Mouse (Mus musculus) testis, postnatal 10 days (tissue): ENCODE results near the gene Lrrc4c.

ENCODE experiments used
- DNase-seq: peaks from one replicate; pipeline ENCODE4 v3.0.0; 2021; ENCODE audit warnings: low spot score

Lrrc4c gene

DNA sequence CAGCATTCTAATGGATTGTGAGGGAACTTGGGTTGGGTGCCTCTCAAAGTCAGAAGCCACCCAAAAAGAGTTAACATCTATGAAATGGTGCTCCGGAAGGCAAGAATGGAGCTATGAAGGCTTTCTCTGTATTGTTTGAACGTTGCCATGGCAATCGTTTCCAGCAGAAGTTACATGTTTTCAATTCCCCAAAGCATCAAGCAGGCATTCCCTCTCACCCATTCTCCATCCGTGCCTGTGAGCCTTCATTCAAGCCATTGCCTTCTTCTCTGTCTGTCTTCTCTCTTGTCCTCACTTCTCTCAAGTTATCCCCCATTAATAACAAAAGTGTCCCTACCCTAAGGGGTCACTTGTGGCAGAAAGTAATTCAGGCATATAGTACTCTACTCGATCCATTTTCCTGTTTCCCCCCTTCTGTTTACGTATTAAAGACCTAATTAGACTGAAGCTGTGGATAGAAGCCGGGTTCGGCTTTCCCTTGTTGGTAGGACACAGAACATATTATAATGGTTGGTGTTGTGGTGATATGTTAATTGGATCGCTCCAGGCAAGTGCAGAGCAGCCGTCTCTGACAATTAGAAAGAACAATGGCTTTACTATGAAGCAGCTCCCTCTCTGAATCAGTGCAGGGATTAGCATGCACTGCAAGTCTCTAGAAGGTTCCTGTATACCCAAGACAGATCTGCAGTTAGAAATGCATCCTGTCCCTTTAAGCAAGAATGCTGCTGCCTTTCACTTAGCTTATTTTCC lies 1160.4 kb downstream of the Lrrc4c start:
- DNase-seq: no peak

DNA sequence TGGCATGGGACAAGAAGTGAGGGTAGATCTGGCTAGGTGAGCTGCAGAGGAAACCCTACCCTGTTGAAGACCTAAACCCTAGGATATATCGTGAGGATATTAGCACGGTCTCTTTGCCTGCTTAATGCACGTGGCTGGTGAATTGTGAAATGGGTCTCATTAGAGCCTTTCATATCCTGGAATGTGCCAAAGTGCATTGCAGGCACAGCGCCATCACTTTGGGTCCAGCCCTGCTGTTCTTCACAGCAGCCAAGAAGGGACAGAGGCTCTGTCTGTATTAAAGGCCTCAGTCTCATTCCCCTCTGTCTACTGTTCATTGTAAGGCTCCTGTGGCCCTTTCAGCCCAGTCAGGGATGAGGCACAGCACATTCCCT lies 1160.9 kb downstream of the Lrrc4c start:
- no peak for DNase-seq

DNA sequence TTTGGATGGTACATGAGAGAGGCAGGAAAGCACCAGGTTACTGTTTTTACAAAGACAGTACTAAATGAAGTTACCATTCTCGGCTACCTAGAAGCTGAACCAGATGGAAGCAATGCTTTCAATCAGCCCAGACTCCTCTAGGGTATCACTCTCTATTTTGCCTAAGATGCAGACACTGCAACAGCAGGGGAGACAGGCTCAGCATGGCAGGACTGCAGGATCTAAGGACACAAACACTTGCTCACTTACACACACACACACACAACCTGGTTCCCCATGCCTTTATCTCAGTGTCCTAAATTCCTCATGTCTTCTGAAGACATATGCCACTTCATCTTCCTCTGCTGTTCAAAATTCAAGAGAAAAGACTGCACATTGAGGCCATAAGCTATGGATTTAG lies 1167.0 kb downstream of the Lrrc4c start:
- DNase-seq: no peak

DNA sequence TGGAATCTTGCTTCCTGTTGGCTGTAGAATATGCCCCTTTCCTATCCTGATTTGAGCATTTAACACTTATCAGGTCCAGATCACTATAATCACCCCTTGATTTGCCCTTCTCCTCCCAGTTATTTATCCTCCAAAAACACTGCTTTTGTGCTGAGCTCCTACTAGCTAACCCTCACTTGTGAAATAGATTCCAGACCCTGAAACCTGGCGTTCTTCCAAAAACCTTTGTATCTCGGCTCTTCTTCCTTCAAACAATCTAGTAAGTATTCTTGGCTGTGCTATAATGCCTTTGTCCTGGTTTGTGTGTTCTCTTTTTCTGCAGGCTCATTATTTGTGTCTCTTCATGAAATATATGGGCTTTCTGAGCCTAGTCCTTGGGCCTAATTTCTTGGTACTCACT lies 1167.6 kb downstream of the Lrrc4c start:
- no peak for DNase-seq

DNA sequence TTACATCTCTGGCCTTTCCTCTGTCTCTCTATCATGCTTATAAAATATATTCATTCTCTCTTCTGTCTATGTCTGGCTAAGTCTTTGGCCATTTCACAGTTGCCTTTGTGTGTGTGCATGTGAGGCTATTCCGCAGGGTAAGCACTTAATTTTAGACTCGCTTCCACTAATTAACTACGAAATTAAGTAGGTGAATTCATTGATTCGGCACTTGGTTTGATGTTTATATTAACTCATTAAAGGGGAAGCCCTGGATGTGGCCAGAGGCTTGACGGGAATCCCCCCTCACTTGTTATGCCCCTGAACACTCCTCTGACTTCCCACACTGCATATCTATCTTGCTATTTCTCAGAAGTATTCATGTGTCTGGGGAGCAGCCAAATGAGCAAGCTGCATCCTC lies 1169.6 kb downstream of the Lrrc4c start:
- no peak for DNase-seq

DNA sequence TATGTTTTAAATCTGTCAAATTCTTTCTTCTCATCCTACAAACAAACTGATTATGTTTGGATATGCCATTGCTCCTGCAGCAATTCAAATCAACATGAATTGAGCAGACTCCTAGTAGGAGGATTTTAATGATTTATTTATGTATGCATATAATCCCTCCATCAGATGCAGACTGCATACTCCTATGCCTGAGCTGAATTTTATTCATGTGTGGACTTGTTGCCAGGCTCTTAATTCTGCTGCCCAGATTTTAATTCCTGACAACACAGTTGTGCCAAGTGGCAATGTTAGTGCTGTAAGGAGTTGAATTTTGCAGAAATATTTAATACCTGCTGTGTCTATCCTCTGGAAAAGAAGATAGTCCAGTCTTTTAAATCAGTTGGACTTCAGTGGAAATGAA lies 1179.1 kb downstream of the Lrrc4c start:
- DNase-seq: no peak

DNA sequence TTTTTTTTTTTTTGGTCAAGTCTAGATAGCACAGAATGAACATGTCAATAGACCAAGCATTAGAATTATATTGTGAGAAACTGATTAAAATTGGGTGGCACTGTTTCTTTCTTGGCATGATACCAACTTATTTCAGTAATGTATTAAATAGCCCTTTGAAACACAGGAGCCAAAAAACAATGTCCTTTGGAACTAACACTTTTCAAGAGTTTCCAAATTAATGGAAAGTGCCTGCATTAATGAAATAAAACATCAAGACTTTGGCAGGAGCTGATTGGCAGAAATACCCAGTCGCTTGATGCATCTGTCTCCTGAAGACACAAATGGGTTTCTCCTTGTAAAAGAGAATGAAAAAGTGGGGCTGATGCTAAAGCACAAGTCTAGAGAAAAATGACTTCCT lies 1184.5 kb downstream of the Lrrc4c start:
- no peak for DNase-seq

DNA sequence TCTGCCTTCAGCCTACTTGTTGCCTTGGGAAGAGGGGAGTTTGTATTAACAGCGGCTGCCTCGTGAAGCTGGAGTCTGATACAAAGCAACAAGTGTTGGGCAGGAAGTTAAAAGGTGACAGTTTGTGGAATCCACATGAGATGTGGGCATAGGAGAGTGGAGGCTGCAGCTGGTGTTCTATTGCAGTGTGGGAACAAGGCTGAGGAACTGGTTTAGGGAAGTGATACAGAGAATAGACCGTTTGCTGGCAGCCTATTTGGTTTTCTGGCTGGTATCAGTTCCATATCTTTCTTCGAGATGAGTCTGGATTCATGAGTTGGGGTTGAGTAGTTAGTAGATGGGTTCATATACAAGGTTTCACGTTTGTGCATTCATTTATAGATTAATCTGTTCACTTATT lies 1186.9 kb downstream of the Lrrc4c start:
- no peak for DNase-seq

DNA sequence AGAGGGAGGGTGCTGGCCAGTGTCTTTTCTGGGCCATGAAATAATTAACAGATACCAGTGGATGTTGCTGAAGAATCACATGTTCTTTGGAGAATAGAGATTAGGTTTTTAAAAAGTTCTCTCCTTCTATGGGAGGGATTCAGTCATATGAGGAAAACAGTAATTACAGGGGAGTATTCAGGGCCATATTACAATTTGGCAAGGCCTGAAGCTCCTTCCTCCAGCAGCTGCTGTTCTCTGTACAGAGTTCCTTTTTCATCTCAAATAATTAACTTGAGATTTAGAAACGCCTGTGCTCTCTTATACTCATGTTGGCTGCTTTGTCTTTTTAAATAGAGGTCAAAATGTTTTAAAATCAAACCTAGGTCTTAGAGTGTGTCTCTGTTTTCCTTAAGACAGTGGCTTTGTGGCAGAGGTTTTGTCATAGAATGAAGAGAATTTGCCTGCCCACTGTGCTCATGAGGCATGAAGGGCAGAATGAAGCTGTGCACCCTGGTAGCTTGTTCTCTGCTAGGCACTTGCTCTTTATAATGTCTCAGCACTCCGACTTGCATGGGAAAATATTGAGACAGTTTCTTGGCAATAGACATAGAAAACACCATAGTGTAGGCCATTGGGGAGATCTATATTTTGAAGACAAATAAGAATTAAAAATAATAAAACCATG lies 1206.4 kb downstream of the Lrrc4c start:
- DNase-seq: no peak

DNA sequence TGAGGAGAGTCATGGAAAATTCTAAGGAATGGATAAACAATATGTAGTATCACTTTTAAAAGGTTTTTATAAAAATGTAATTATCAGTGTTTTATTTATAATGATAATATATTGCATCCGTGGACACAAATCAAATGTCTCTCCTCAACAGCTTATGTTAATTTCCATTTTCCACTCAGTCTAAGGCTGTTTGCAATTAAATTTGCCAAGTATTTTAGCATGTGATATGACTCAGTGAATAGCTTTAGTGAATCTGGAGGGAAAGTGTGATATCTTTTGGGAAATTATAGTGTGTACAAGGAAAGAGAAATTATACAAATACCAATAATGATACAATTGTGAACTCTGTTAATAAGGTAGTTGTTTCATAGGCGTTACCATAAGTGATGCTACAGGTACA lies 1207.1 kb downstream of the Lrrc4c start:
- no peak for DNase-seq

DNA sequence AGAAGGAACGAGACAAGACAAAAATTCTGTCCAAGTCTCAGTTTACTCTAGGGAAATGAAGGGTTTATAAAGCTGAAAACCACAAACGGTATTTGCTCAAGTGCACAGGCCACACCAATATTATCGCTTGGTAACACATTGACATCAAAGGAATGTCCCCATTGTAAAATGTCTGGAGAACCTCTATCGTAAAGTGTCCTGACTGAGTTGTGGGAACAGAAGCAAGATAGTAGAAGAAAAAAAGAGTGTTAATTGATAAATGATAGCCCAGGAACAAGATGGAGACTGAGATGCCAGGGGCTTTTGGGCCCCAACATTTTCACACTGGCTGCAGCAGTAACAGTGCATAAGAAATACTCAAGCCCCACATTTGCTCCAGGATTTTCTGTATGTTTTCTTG lies 1212.7 kb downstream of the Lrrc4c start:
- DNase-seq: no peak

DNA sequence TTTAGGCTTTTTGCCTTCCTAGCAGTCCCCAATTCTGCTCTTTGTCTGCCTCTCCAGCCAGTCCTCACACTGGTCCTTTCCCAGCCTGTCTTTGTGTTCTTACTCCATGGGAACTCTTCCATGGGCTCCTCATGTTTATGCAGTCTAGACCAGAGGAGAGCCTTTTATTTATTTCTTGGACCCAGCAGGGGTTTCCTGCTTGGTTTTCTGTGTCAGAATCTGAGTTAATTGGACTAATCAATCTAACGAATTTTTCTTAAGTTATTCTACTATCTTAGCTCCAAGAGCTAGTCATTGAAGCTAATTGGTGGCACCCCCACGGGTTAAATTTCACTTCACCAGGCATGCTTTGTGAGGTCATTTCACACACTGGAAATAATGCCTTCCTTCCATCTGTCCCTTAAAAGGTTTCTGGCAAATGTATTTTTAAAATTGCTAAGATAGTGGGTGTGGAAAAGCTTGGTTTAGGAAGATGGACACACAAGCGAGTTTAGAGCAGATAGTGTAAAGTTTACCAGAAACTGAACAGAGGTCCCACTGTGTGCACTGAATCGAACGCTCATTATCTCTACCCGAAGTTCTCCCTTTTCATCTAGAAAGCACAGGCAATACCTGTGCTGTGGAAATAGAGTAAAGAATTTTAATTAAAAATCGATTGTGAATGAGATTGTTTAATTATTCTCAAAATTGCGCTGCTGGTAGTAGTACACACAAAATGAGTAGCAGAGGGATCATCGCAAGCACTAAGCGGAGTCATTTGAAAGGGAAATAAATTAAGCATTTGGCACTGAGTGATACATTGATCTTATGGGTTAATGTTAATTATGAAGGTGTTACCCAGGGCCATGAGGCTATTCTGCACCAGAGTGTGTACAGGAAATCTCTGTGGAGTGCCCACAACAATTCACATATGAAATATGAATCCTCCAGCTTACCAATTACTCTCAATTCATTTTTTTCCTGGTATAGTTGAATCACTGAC lies 1226.0 kb downstream of the Lrrc4c start:
- DNase-seq: no peak

DNA sequence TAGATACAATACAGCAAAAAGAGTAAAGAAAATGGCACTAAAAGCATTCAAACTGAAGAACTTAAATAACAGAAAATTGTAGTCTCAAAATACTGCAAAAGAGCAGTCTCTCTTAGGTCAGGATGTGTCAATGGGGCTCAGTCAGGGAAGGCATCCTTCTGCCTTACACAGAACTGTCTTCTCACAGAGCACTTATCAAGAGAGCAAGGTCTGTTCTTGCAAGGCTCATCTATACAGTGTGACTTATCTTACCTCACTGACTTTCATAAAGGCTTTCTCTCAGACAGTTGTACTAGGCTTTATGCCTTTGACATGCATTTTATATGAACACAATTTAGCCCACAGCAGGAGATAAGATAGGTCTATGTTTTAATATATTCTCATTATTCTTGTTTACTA lies 1226.7 kb downstream of the Lrrc4c start:
- DNase-seq: no peak

DNA sequence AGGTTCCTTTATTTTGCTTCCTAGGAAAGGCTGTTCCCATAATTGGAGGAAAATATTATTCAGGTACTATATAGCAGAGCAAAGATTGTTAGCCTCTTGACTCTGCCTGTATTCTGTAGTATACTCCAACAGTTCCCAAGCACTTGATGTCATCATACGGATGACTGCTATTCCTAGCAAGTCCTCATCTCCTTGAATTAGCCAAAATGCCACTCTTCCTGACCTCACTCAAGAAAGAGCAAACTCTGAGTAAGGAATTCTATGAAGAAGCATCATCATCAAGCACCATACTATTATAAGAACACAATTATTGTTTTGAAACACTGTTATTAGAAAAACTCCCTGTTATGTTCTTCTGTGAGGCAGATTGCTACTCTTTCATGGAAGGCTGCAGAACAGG lies 1228.0 kb downstream of the Lrrc4c start:
- DNase-seq: no peak

DNA sequence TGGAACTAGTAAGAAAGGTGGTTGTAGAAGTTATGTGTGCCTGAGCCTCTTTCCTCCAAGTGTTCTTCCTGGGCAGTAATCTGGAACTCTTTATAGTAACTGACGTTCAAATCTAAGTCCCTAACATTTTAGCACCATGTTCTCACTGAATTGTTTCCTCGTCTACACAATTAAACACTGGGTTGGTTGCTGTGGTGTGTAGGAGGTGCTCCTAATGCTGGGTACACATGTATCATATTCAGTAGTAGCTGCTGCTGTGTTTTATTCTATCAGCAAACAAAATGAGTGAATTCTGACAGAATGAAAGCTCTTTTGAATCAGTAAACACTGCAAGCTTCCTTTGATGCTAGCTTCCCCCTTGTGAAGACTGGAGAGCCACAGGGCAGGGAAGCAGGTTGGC lies 1246.5 kb downstream of the Lrrc4c start:
- DNase-seq: no peak

DNA sequence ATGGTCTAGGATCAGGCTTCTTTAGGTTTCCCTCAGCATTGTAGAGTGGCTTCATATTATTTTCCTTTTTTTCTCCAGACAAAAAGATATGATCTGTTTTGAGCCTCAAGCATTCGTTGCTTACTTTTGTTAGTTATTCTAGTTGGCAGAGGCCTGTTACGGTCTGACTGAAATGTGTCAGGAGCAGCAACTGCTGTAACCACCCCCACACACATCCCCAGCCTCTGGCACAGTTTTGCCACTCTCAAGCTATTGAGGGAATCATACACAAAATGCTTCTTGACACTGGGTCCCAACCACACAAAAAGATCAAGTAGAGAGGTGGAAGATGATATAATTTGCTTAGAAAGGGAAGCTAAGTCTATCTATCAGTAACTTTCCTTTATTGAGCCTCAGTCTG lies 1251.0 kb downstream of the Lrrc4c start:
- no peak for DNase-seq

DNA sequence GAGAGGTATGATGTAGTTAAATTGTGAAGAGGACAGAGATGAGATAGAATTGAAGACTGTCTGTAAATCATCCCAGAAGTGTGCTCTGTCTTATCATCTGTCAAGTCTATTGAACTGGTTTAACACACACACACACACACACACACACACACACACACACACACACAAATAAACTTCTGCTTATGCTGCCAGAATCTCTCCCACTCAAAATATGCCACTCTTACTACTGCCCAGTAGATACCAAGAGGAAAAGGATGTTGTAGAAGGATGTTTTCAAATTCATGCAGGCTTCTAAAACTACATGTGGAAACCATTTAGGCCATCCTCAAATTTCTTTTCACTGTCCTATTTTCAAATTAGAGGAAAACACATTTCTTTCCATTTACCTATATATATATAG lies 1257.0 kb downstream of the Lrrc4c start:
- no peak for DNase-seq

DNA sequence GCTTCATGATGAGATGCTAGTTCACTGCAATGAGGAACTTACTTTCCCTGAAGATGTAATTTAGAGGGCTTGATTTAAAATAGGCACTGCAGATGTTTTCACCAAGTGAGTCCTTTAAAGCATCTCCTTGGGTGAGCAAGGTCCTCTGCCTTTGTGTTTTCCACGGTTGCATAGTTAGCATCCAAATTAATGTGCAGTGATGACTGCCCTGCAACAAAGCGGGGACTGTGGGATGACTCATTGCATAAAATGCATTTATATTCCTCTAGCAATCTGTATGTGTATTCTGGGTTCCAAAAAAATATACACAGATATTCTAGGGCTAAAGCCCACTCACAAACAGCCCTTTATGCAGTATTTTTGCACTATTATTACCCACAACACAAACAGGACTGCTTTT lies 1263.2 kb downstream of the Lrrc4c start:
- DNase-seq: no peak

DNA sequence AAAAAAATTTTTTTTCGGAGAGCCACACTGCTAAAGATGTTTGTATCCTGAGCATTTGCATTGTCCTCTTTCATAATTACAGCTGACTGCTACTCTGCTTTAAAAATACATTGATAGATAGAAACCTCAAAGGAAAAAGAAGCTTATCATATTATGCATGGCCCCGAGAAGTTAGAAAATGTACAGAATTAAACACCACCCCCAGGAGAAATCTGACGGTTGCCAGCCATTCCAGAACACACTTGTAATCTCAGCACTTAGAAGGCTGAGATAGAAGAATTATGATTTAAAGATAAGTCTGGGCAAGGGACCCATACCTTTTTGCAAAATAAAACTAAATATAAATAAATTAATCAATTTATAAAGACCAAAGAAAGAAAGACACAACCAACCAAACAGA lies 1268.4 kb downstream of the Lrrc4c start:
- no peak for DNase-seq

DNA sequence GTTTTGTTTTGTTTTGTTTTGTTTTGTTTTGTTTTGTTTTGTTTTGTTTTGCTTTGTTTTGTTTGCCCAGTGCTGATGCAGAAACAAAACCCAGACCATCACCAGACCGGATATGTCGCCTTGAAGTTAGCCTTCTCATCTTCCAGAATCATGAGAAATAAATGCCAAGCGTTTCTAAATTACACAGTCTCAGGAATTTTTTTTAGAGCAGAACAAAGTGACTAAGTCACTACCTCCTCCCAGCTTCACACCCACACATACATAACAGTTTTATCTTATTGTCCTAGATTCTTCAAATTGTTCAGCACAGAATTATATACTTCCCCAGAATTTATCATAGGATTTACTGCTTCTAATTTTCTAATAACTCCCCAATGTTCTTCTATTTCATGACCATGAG lies 1272.6 kb downstream of the Lrrc4c start:
- DNase-seq: no peak

DNA sequence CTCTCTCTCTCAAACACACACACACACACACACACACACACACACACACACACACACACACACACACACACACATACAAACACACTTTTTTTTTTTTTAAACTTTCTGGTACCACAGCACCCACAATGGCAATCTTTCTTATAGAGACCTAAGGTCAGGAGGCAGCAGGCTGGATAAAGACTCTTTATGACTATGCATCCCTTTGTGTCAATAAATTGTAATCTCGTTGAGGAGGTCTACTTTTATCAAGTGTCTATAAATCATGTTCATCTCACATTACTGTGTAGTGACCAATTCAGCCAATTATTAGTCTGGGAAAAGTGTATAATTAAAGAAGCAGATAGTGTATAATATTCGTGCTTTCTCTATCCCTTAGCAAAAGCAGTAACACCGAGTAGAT lies 1286.2 kb downstream of the Lrrc4c start:
- DNase-seq: no peak

DNA sequence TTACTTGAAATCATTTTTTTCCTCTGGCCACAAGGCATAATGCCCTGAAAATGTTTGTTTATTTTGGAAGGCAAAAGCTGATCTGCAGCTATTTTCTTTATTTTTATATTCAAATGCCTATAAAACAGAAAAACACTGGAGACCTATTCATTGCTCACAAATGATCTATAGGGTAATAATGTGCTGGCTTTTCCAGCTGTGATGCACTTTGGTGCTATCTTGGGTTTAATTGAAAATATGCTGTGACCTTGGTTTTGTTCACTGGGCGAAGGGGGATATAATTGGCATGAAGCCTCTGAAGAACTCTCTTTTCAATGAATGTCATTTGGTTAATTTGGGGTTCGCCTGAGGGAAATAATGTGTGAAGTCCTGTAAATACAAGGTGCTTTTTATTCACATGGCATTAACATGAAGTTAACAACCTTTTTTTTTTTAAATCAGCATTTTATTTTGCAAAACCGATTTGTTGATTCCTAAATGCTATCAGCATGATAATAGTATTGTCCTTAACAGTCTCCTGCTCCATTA lies 1286.8 kb downstream of the Lrrc4c start:
- DNase-seq: no peak

DNA sequence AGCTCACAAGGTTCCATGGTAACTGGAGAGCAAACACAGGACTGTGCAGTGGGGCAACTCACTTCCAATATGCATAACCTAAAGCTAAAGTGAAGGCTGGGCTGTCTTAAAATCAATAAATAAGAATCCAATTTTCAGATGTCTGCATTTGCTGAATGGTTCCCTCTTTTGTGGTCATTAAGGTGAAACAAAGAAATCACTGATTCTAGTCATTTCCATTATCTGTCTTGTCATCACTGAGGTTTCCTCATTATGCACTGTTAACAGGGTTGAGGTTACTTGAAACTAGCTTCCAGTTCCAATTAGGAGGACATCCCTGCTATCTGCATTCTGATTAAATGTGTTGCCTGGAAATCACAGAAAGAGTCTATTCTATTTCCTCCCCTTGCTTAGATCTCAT lies 1291.5 kb downstream of the Lrrc4c start:
- no peak for DNase-seq
